Mouse (Mus musculus): ENCODE measurements at regions not wholly inside any gene's neighbourhood (a gene's known extent, or its start where the extent isn't known, plus 50 kb on each side); places are given as distances from the start of the nearest gene placed in this dataset.

- ATAC-seq (ENCODE audit: low read depth), result 0 out of 2 replicates have a peak, but pooled peaks have one; percentile 26
- no peak overlapping the region for H3K9ac ChIP-seq (ENCODE audit: low read length)
Measured at GRCm38 (mm10) chr3:34773678-34774425, 123.6 kb downstream of the Sox2 start.

GRCm38 (mm10) chr3:34781770-34782169 lies 131.6 kb downstream of the Sox2 start:
- Histone ChIP-seq H3K9ac (ENCODE audit: low read length) (no peak overlapping the region), H3K9me3 (ENCODE audit: control insufficient read depth, low read length) (no peaks in the 10 kb centered on the region), H3K4me1 (replicated peaks; ENCODE audit: control insufficient read depth, insufficient read depth, low read length) (no peaks in the 10 kb centered on the region), H3K4me2 (ENCODE audit: low read depth, low read length) (no peak overlapping the region), H3K36me3 (ENCODE audit: control insufficient read depth, insufficient read depth, low read length) (no peaks in the 10 kb centered on the region), H3K27ac (ENCODE audit: low read length) (no peak overlapping the region), H3K4me3 (ENCODE audit: low read length) (no peak overlapping the region), H3K27me3 (ENCODE audit: control insufficient read depth, insufficient read depth, low read depth, low read length) (no peaks in the 10 kb centered on the region)
- 77% methylated on average over 6 of the region's 6 CpGs for WGBS
- ATAC-seq (ENCODE audit: low read depth), result no peak

More at GRCm38 (mm10) chr3:34773678-34774425, 123.6 kb downstream of the Sox2 start:
- Histone ChIP-seq H3K36me3 (ENCODE audit: control insufficient read depth, insufficient read depth, low read length) (no peaks in the 10 kb centered on the region), H3K9me3 (ENCODE audit: control insufficient read depth, low read length) (no peaks in the 10 kb centered on the region), H3K27ac (ENCODE audit: low read length) (no peak overlapping the region), H3K4me2 (ENCODE audit: low read depth, low read length) (no peak overlapping the region), H3K4me1 (replicated peaks; ENCODE audit: control insufficient read depth, insufficient read depth, low read length) (no peaks in the 10 kb centered on the region), H3K4me3 (ENCODE audit: low read length) (no peak overlapping the region), H3K27me3 (ENCODE audit: control insufficient read depth, insufficient read depth, low read depth, low read length) (no peaks in the 10 kb centered on the region)
- 18% methylated on average over 23 of the region's 23 CpGs for WGBS

- no peak for ATAC-seq (ENCODE audit: low read depth)
- Histone ChIP-seq H3K4me3 (ENCODE audit: low read length) (no peak overlapping the region), H3K36me3 (ENCODE audit: control insufficient read depth, insufficient read depth, low read length) (no peaks in the 10 kb centered on the region), H3K27ac (ENCODE audit: low read length) (no peak overlapping the region), H3K9ac (ENCODE audit: low read length) (no peak overlapping the region), H3K4me2 (ENCODE audit: low read depth, low read length) (no peak overlapping the region), H3K9me3 (ENCODE audit: control insufficient read depth, low read length) (no peaks in the 10 kb centered on the region), H3K4me1 (replicated peaks; ENCODE audit: control insufficient read depth, insufficient read depth, low read length) (no peaks in the 10 kb centered on the region), H3K27me3 (ENCODE audit: control insufficient read depth, insufficient read depth, low read depth, low read length) (no peaks in the 10 kb centered on the region)
- WGBS, result 82% methylated on average over 1 of the region's 1 CpGs
Measured at GRCm38 (mm10) chr3:34783398-34783797, 133.2 kb downstream of the Sox2 start.

- no peaks in the 10 kb centered on the region for H3K36me3 ChIP-seq (ENCODE audit: control insufficient read depth, insufficient read depth, low read length)
- H3K4me2 ChIP-seq (ENCODE audit: low read depth, low read length), result no peak overlapping the region
- no peak overlapping the region for H3K27ac ChIP-seq (ENCODE audit: low read length)
- H3K9ac ChIP-seq (ENCODE audit: low read length), result no peak overlapping the region
- H3K27me3 ChIP-seq (ENCODE audit: control insufficient read depth, insufficient read depth, low read depth, low read length), result no peaks in the 10 kb centered on the region
- H3K4me1 ChIP-seq (replicated peaks; ENCODE audit: control insufficient read depth, insufficient read depth, low read length), result no peaks in the 10 kb centered on the region
- no peaks in the 10 kb centered on the region for H3K9me3 ChIP-seq (ENCODE audit: control insufficient read depth, low read length)
- WGBS, result 94% methylated on average over 3 of the region's 3 CpGs
- ATAC-seq (ENCODE audit: low read depth), result no peak
- no peak overlapping the region for H3K4me3 ChIP-seq (ENCODE audit: low read length)
Measured at GRCm38 (mm10) chr3:34787211-34787610, 137.0 kb downstream of the Sox2 start.

GRCm38 (mm10) chr3:34795103-34795983 lies 145.1 kb downstream of the Sox2 start:
- Histone ChIP-seq H3K36me3 (ENCODE audit: control insufficient read depth, insufficient read depth, low read length) (no peaks in the 10 kb centered on the region), H3K4me1 (replicated peaks; ENCODE audit: control insufficient read depth, insufficient read depth, low read length) (peaks cover 4% of the 10 kb centered on the region; the same call in 1 of the 2 replicates), H3K27ac (ENCODE audit: low read length) (no peak overlapping the region), H3K27me3 (ENCODE audit: control insufficient read depth, insufficient read depth, low read depth, low read length) (no peaks in the 10 kb centered on the region; the same call in 1 of the 2 replicates), H3K4me3 (ENCODE audit: low read length) (peak overlapping the region; percentile 25), H3K4me2 (ENCODE audit: low read depth, low read length) (peak overlapping the region; percentile 47), H3K9me3 (ENCODE audit: control insufficient read depth, low read length) (no peaks in the 10 kb centered on the region), H3K9ac (ENCODE audit: low read length) (no peak overlapping the region)
- WGBS, result 10% methylated on average over 23 of the region's 23 CpGs
- peak; percentile 94 for ATAC-seq (ENCODE audit: low read depth)

- H3K27me3 ChIP-seq (ENCODE audit: control insufficient read depth, insufficient read depth, low read depth, low read length), result no peaks in the 10 kb centered on the region; the same call in 1 of the 2 replicates
- ATAC-seq (ENCODE audit: low read depth), result no peak
- H3K27ac ChIP-seq (ENCODE audit: low read length), result no peak overlapping the region
- no peaks in the 10 kb centered on the region for H3K36me3 ChIP-seq (ENCODE audit: control insufficient read depth, insufficient read depth, low read length)
- no peaks in the 10 kb centered on the region for H3K9me3 ChIP-seq (ENCODE audit: control insufficient read depth, low read length)
- peak overlapping the region; percentile 25 for H3K4me3 ChIP-seq (ENCODE audit: low read length)
- peak overlapping the region; percentile 47 for H3K4me2 ChIP-seq (ENCODE audit: low read depth, low read length)
- WGBS, result 7% methylated on average over 5 of the region's 5 CpGs
- H3K9ac ChIP-seq (ENCODE audit: low read length), result no peak overlapping the region
- H3K4me1 ChIP-seq (replicated peaks; ENCODE audit: control insufficient read depth, insufficient read depth, low read length), result peaks cover 4% of the 10 kb centered on the region; the same call in 1 of the 2 replicates
Measured at GRCm38 (mm10) chr3:34795984-34796266, 145.7 kb downstream of the Sox2 start.

GRCm38 (mm10) chr3:34808833-34809232 lies 158.6 kb downstream of the Sox2 start:
- ATAC-seq (ENCODE audit: low read depth), result no peak
- no peaks in the 10 kb centered on the region for H3K9me3 ChIP-seq (ENCODE audit: control insufficient read depth, low read length)
- WGBS, result 12% methylated on average over 6 of the region's 6 CpGs
- no peak overlapping the region for H3K4me2 ChIP-seq (ENCODE audit: low read depth, low read length)
- H3K4me1 ChIP-seq (replicated peaks; ENCODE audit: control insufficient read depth, insufficient read depth, low read length), result no peaks in the 10 kb centered on the region
- no peaks in the 10 kb centered on the region for H3K36me3 ChIP-seq (ENCODE audit: control insufficient read depth, insufficient read depth, low read length)
- no peak overlapping the region for H3K4me3 ChIP-seq (ENCODE audit: low read length)
- no peak overlapping the region for H3K27ac ChIP-seq (ENCODE audit: low read length)
- no peak overlapping the region for H3K9ac ChIP-seq (ENCODE audit: low read length)
- peaks cover 10% of the 10 kb centered on the region for H3K27me3 ChIP-seq (ENCODE audit: control insufficient read depth, insufficient read depth, low read depth, low read length)

- no peaks in the 10 kb centered on the region for H3K36me3 ChIP-seq (ENCODE audit: control insufficient read depth, insufficient read depth, low read length)
- H3K9me3 ChIP-seq (ENCODE audit: control insufficient read depth, low read length), result no peaks in the 10 kb centered on the region
- H3K4me2 ChIP-seq (ENCODE audit: low read depth, low read length), result no peak overlapping the region
- H3K27me3 ChIP-seq (ENCODE audit: control insufficient read depth, insufficient read depth, low read depth, low read length), result peaks cover 10% of the 10 kb centered on the region
- H3K27ac ChIP-seq (ENCODE audit: low read length), result no peak overlapping the region
- no peaks in the 10 kb centered on the region for H3K4me1 ChIP-seq (replicated peaks; ENCODE audit: control insufficient read depth, insufficient read depth, low read length)
- 51% methylated on average over 4 of the region's 4 CpGs for whole genome bisulfite sequencing
- no peak for ATAC-seq (ENCODE audit: low read depth)
- no peak overlapping the region for H3K4me3 ChIP-seq (ENCODE audit: low read length)
- no peak overlapping the region for H3K9ac ChIP-seq (ENCODE audit: low read length)
Measured at GRCm38 (mm10) chr3:34811753-34812152, 161.5 kb downstream of the Sox2 start.

- no peaks in the 10 kb centered on the region for H3K9me3 ChIP-seq (ENCODE audit: control insufficient read depth, low read length)
- 39% methylated on average over 9 of the region's 9 CpGs for WGBS
- H3K4me2 ChIP-seq (ENCODE audit: low read depth, low read length), result no peak overlapping the region
- peaks cover 10% of the 10 kb centered on the region for H3K27me3 ChIP-seq (ENCODE audit: control insufficient read depth, insufficient read depth, low read depth, low read length)
- H3K4me1 ChIP-seq (replicated peaks; ENCODE audit: control insufficient read depth, insufficient read depth, low read length), result no peaks in the 10 kb centered on the region
- H3K36me3 ChIP-seq (ENCODE audit: control insufficient read depth, insufficient read depth, low read length), result no peaks in the 10 kb centered on the region
- no peak overlapping the region for H3K27ac ChIP-seq (ENCODE audit: low read length)
- no peak overlapping the region for H3K9ac ChIP-seq (ENCODE audit: low read length)
- ATAC-seq (ENCODE audit: low read depth), result no peak
- no peak overlapping the region for H3K4me3 ChIP-seq (ENCODE audit: low read length)
Measured at GRCm38 (mm10) chr3:34813046-34813625, 162.9 kb downstream of the Sox2 start.
